Mouse (Mus musculus): ENCODE measurements around the gene Gm9945. TPM values are rescaled to one million over a fixed set of nuclear protein-coding genes. Genes with fewer than 3 reads are reported as not detected.
A peak's percentile ranks its signal among the peaks of the same experiment; 100 is the strongest.

Gm9945 gene
- total RNA-seq, 2 experiments from 2014 or later: not detected

GRCm38 (mm10) chr11:53491954-53492401 lies 12.0 kb downstream of the Gm9945 start:
- DNase-seq (ENCODE audit: low spot score in 2 of 2): no peak

- DNase-seq (ENCODE audit: low spot score in 2 of 2): no peak
Measured at GRCm38 (mm10) chr11:53493243-53493955, 13.4 kb downstream of the Gm9945 start.

- no peak for DNase-seq (ENCODE audit: low spot score in 2 of 2)
Measured at GRCm38 (mm10) chr11:53495417-53495816, 15.5 kb downstream of the Gm9945 start.

- DNase-seq (ENCODE audit: low spot score in 2 of 2): no peak
Measured at GRCm38 (mm10) chr11:53496946-53497345, 17.0 kb downstream of the Gm9945 start.

- DNase-seq (ENCODE audit: low spot score in 2 of 2): no peak
Measured at GRCm38 (mm10) chr11:53500569-53500968, 20.6 kb downstream of the Gm9945 start.

- no peak for DNase-seq (ENCODE audit: low spot score in 2 of 2)
Measured at GRCm38 (mm10) chr11:53502039-53502765, 22.2 kb downstream of the Gm9945 start.

- no peak for DNase-seq (ENCODE audit: low spot score in 2 of 2)
Measured at GRCm38 (mm10) chr11:53503738-53504137, 23.8 kb downstream of the Gm9945 start.

GRCm38 (mm10) chr11:53504376-53504775 lies 24.4 kb downstream of the Gm9945 start:
- no peak for DNase-seq (ENCODE audit: low spot score in 2 of 2)

- DNase-seq (ENCODE audit: low spot score in 2 of 2): no peak
Measured at GRCm38 (mm10) chr11:53505026-53505663, 25.2 kb downstream of the Gm9945 start.

- DNase-seq (ENCODE audit: low spot score in 2 of 2): no peak
Measured at GRCm38 (mm10) chr11:53507098-53507805, 27.3 kb downstream of the Gm9945 start.

GRCm38 (mm10) chr11:53508152-53508551 lies 28.2 kb downstream of the Gm9945 start:
- peak; percentile 42 to 56 for DNase-seq (ENCODE audit: low spot score in 2 of 2)

GRCm38 (mm10) chr11:53508591-53508990 lies 28.6 kb downstream of the Gm9945 start:
- no peak for DNase-seq (ENCODE audit: low spot score in 2 of 2)

- DNase-seq (ENCODE audit: low spot score in 2 of 2): no peak
Measured at GRCm38 (mm10) chr11:53510351-53510750, 30.4 kb downstream of the Gm9945 start.

- DNase-seq (ENCODE audit: low spot score in 2 of 2): no peak
Measured at GRCm38 (mm10) chr11:53516775-53517627, 37.0 kb downstream of the Gm9945 start.

- no peak for DNase-seq (ENCODE audit: low spot score in 2 of 2)
Measured at GRCm38 (mm10) chr11:53518759-53519158, 38.8 kb downstream of the Gm9945 start.

- peak; percentile 62 to 71 for DNase-seq (ENCODE audit: low spot score in 2 of 2)
Measured at GRCm38 (mm10) chr11:53519207-53520121, 39.5 kb downstream of the Gm9945 start, which contains the start of gene Sept8. Gene Sept8 (plus strand): TSS chr11:53519257.

GRCm38 (mm10) chr11:53520122-53520978 lies 40.4 kb downstream of the Gm9945 start:
- DNase-seq (ENCODE audit: low spot score in 2 of 2): peak; percentile 26 to 37

Data from adrenal gland, adult 18-20 months (tissue).